Mouse (Mus musculus) lung, postnatal 0 days (tissue): ENCODE results near the gene Als2cr12.

ENCODE experiments used
- CTCF ChIP-seq: IDR thresholded peaks from 2 replicates; pipeline ENCODE4 v1.5.1; 2016; ENCODE audit warnings: antibody characterized with exemption, mild to moderate bottlenecking
- EP300 ChIP-seq: IDR thresholded peaks from 2 replicates; pipeline ENCODE4 v1.6.1; 2016; ENCODE audit warnings: antibody characterized with exemption, mild to moderate bottlenecking, control low read depth

GRCm38 (mm10) chr1:58713893-58714231 is 18.1 kb upstream of the Als2cr12 start:
- TF ChIP-seq CTCF: no peak
- TF ChIP-seq EP300: no peak
